Mouse (Mus musculus): ENCODE data around the gene Psg26. TPM values are rescaled to one million over a fixed set of nuclear protein-coding genes. Genes with fewer than 3 reads are reported as not detected.

Gene Psg26
- not detected for polyA plus RNA-seq (2017; shearing (Covaris generic))

GRCm38 (mm10) chr7:18484077-18484476 lies at the start of gene Psg26:
Gene Psg26 (minus strand): TSS chr7:18484177.

GRCm38 (mm10) chr7:18532169-18532568 lies 48.2 kb upstream of the Psg26 start, which contains the start of gene Psg25:
Gene Psg25 (minus strand): TSS chr7:18532269.

GRCm38 (mm10) chr7:18431941-18432340 lies 52.0 kb downstream of the Psg26 start, which contains the start of gene Psg28:
Gene Psg28 (minus strand): TSS chr7:18432041.

Other genes with a start within 250 kb of the Psg26 start
- not detected for gene Mill1, start 238.8 kb downstream of the Psg26 start, polyA plus RNA-seq (2017; shearing (Covaris generic))
- gene Psg18, start 129.2 kb downstream of the Psg26 start, polyA plus RNA-seq (2017; shearing (Covaris generic)): not detected
- gene Psg28, start 52.1 kb downstream of the Psg26 start, polyA plus RNA-seq (2017; shearing (Covaris generic)): not detected
- not detected for gene Psg25, start 48.1 kb upstream of the Psg26 start, polyA plus RNA-seq (2017; shearing (Covaris generic))
- gene Psg27, start 83.1 kb upstream of the Psg26 start, polyA plus RNA-seq (2017; shearing (Covaris generic)): not detected
- not detected for gene Psg23, start 132.3 kb upstream of the Psg26 start, polyA plus RNA-seq (2017; shearing (Covaris generic))
- not detected for gene Psg21, start 172.5 kb upstream of the Psg26 start, polyA plus RNA-seq (2017; shearing (Covaris generic))
- not detected for gene Psg20, start 202.0 kb upstream of the Psg26 start, polyA plus RNA-seq (2017; shearing (Covaris generic))
- gene Psg22, start 233.9 kb upstream of the Psg26 start, polyA plus RNA-seq (2017; shearing (Covaris generic)): not detected

Data from activated CD4-positive, CD25-positive, alpha-beta regulatory T cell, adult 9 weeks (primary cell).